Mouse (Mus musculus): ENCODE results near the gene Raver1.

- TF ChIP-seq CTCF (conservative IDR thresholded peaks at IDR 0.05; ENCODE audit: low read length) (no peak), NANOG (IDR thresholded peaks at IDR 0.05; ENCODE audit: borderline replicate concordance, low read length) (no peak; the same call in 1 of the 2 replicates)
These were observed 39.5 kb upstream of the Raver1 start, which contains the start of gene Tyk2 for GRCm38 (mm10) chr9:21131059-21131956.

All from E14TG2a.4 (cell line).